Mouse (Mus musculus) 3134 (cell line): Measurements from ENCODE around the gene Spire2.
"Not testable (repeated sequence)": the region's sequence is repeated elsewhere in the genome, so short reads cannot be mapped to it uniquely, and the experiment has no call there.

Source experiments
- DNase-seq: peaks from one replicate; pipeline ENCODE4 v3.0.0-alpha.2; 2011; ENCODE audit warnings: low spot score; ENCODE audit not compliant: insufficient read length; ENCODE audit errors: extremely low read depth

Spire2 gene

DNA sequence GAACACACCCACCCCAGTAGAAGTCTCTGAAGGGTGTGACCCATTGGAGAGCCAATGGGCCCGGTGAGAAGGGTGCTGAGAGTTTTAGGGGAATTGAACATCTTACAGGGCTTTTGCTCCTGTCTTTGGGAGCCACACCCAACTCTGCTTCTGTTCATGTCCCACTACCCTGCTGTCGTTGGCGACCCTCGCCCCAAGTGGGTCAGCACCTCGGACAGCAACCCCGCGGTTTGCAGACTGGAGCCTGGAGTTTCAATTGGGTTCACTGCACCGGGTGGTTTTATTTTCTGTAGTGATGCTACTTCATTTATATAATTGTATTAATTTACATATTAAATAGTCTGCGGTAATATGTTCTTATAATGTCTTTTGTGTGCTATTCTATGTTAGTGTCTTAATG is 81.7 kb downstream of the Spire2 start:
- no peak for DNase-seq

DNA sequence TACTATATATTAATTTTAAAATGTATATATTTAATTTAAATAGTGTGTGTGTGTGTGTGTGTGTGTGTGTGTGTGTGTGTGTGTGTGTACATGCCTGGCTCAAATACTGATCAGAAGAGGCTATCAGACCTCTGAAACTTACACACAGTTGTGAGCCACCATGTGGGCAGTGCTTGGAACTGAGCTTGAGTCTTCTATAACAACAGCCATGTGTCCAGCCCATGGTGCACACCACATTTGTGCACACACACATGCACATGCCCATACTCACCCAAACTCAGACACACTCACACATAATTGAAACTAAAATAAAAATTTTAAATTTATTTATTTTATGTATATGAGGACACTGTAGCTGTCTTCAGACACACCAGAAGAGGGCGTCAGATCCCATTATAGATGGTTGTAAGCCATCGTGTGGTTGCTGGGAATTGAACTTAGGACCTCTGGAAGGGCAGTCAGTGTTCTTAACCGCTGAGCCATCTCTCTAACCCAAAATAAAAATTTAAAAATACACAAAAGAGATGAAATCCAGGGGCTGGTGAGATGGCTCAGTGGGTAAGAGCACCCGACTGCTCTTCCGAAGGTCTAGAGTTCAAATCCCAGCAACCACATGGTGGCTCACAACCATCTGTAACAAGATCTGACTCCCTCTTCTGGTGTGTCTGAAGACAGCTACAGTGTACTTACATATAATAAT is 82.6 kb downstream of the Spire2 start:
- not testable (repeated sequence) for DNase-seq

GRCm38 (mm10) chr8:123415967-123416943 is 83.7 kb downstream of the Spire2 start:
- peak; percentile 33 for DNase-seq

DNA sequence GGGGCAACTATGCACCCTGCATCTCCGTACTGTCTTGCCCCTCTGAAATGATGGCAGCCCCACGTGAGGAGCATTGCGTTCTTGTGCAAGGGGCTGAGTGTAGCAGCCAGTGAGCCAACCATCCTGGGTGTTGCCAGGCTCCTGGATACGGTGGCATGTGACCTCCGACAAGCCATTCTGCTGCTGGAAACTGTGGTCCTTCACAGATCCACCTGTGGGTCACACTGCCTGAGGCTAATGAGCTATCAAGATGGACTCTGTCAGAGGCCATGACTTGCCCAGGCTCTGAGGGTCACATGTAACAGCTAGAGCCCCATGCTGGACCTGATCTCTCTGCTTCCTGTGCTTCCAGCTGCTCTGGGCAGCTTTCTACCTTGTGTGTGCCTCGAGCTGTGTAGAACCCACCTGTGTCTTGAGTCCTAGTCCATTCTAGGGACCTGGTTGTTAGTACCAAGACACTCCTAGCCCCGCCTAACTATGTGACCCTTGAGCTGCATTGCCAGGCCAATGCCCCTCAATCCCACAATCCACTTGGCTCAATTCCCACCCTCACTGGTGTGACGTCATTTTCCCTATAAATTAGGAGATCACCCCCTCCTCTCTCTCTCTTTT is 84.5 kb downstream of the Spire2 start:
- DNase-seq, result no peak
